Mouse (Mus musculus) cortical plate, adult 2 months (tissue): ENCODE results near the gene Lrp1. TPM values are rescaled to one million over a fixed set of nuclear protein-coding genes. Genes with fewer than 3 reads are reported as not detected.

Experiments used
- H3K27ac ChIP-seq: fragments of 200-500 bp; 2 replicates; pipeline ENCODE4 v1.5.1; 2012; ENCODE audit warnings: low read length, control low read depth, inconsistent platforms; ENCODE audit not compliant: insufficient read depth
- H3K4me1 ChIP-seq: fragments of 200-500 bp; 2 replicates; pipeline ENCODE4 v1.6.1; 2011; ENCODE audit warnings: low read length; ENCODE audit not compliant: control insufficient read depth, insufficient read depth
- H3K4me3 ChIP-seq: fragments of 200-500 bp; 2 replicates; pipeline ENCODE4 v1.5.1; 2011; ENCODE audit warnings: mild to moderate bottlenecking, low read length, control low read depth; ENCODE audit not compliant: insufficient read depth
- CTCF ChIP-seq: fragments of 200-500 bp; IDR thresholded peaks from 2 replicates; pipeline ENCODE4 v1.5.1; 2011; ENCODE audit warnings: mild to moderate bottlenecking, control low read depth, low read length; ENCODE audit not compliant: insufficient read depth; ENCODE audit errors: extremely low read depth
- POLR2A ChIP-seq: fragments of 200-500 bp; IDR thresholded peaks from 2 replicates; pipeline ENCODE4 v1.6.1; 2011; ENCODE audit warnings: mild to moderate bottlenecking, low read length, control low read depth; ENCODE audit not compliant: insufficient read depth; ENCODE audit errors: extremely low read depth
- polyA plus RNA-seq: library from polyadenylated mRNA; depleted of rRNA; stranded (reverse); fragments of >200 nt; gene quantifications from 2 replicates; pipeline ENCODE4 v1.2.3, GENCODE M21; 2012; rRNA removed

Lrp1 gene
- polyA plus RNA-seq, 1 experiment = 294 TPM

DNA sequence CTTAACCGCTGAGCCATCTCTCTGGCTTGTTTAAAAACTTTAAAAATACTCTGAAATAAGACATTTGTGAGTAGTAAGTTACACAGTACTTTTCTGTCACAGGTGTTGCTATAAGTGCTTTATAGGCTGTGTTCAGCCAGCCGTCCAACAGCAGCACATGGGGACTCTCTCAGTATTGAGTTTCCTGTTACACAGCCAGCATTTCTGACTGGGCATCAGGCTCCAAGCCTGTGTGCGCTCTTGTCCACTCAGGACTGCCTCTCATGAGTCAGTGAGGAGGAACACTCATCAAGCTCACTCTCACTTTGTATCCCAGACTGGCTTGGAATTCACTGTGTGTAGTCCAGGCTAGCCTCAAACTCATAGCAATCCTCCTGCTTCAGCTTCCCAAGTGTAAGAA lies 124.8 kb downstream of the Lrp1 start:
- TF ChIP-seq CTCF (no peak), POLR2A (no peak)
- Histone ChIP-seq H3K27ac (no peak overlapping the region), H3K4me3 (no peak overlapping the region), H3K4me1 (peaks cover 3% of the 10 kb centered on the region; the same call in 1 of the 2 replicates)

DNA sequence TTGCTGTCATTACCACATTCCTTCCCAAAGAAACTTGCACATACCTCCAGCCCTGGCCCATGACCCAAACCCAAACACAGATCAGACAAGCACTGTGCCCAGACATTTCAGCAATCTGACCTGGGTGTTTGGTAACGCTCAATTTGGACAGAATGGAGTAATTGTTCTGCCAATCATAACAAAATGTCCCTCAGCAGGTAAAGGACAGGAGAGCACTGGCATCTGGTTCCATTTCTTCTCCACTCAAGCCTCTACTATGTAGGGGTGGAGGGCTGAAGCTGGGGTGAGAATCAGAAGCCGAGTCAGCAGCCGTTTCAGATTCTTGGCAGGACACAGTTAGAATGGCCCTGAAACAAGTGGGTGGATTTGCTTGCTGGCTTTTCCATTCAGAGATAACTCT lies 128.8 kb downstream of the Lrp1 start:
- Histone ChIP-seq H3K4me1 (peaks cover 9% of the 10 kb centered on the region), H3K4me3 (no peak overlapping the region), H3K27ac (no peak overlapping the region)
- TF ChIP-seq CTCF = no peak
- no peak for TF ChIP-seq POLR2A

GRCm38 (mm10) chr10:127491128-127491512 lies 129.8 kb downstream of the Lrp1 start:
- TF ChIP-seq POLR2A (no peak), CTCF (no peak)
- Histone ChIP-seq H3K4me1 (peaks cover 9% of the 10 kb centered on the region), H3K4me3 (no peak overlapping the region), H3K27ac (no peak overlapping the region)

- Histone ChIP-seq H3K27ac (no peak overlapping the region), H3K4me1 (peaks cover 9% of the 10 kb centered on the region), H3K4me3 (no peak overlapping the region)
- TF ChIP-seq CTCF (no peak), POLR2A (no peak)
Measured at GRCm38 (mm10) chr10:127490160-127491127, 130.5 kb downstream of the Lrp1 start.

GRCm38 (mm10) chr10:127488856-127489255 lies 132.1 kb downstream of the Lrp1 start:
- H3K4me1 ChIP-seq = peaks cover 9% of the 10 kb centered on the region
- no peak for TF ChIP-seq POLR2A
- no peak for TF ChIP-seq CTCF
- no peak overlapping the region for H3K27ac ChIP-seq
- no peak overlapping the region for H3K4me3 ChIP-seq

Other genes starting within 250 kb of the Lrp1 start
- 185 and 201 TPM in 2 replicates for gene R3hdm2, start 240.8 kb downstream of the Lrp1 start, polyA plus RNA-seq
- 9.5 and 10.6 TPM in 2 replicates for gene Stac3, start 119.5 kb downstream of the Lrp1 start, polyA plus RNA-seq
- 10.0 and 10.6 TPM in 2 replicates for gene Ndufa4l2, start 106.2 kb downstream of the Lrp1 start, polyA plus RNA-seq
- gene Shmt2, start 98.7 kb downstream of the Lrp1 start, polyA plus RNA-seq = 38.6 and 39.7 TPM in 2 replicates
- 3.0 and 3.8 TPM in 2 replicates for gene Nxph4, start 86.6 kb downstream of the Lrp1 start, polyA plus RNA-seq
- gene Stat6, start 21.8 kb upstream of the Lrp1 start, polyA plus RNA-seq = 11.9 and 12.6 TPM in 2 replicates
- 3.8 TPM in 2 replicates for gene Nemp1, start 45.8 kb upstream of the Lrp1 start, polyA plus RNA-seq
- gene Nab2, start 47.4 kb upstream of the Lrp1 start, polyA plus RNA-seq = 35.3 and 40.3 TPM in 2 replicates
- gene Myo1a, start 84.0 kb upstream of the Lrp1 start, polyA plus RNA-seq = 1.3 and 1.7 TPM in 2 replicates
- gene Tac2, start 103.3 kb upstream of the Lrp1 start, polyA plus RNA-seq = 25.9 and 31.9 TPM in 2 replicates
- 5.0 and 5.4 TPM in 2 replicates for gene Zbtb39, start 118.4 kb upstream of the Lrp1 start, polyA plus RNA-seq
- gene Gpr182, start 130.6 kb upstream of the Lrp1 start, polyA plus RNA-seq = 1.3 and 1.4 TPM in 2 replicates
- 0.15 and 0.25 TPM in 2 replicates for gene Rdh1, start 138.6 kb upstream of the Lrp1 start, polyA plus RNA-seq
- 1.2 TPM in 1 of 2 replicates, not detected in the other for gene Rdh16f1, start 138.6 kb upstream of the Lrp1 start, polyA plus RNA-seq
- gene Rdh9, start 155.2 kb upstream of the Lrp1 start, polyA plus RNA-seq = 0.13 and 1.4 TPM in 2 replicates
- gene Rdh16, start 180.0 kb upstream of the Lrp1 start, polyA plus RNA-seq = 0.21 and 0.38 TPM in 2 replicates
- not detected in 2 replicates for gene Rdh19, start 228.8 kb upstream of the Lrp1 start, polyA plus RNA-seq
- not detected in 2 replicates for gene Rdh16f2, start 245.3 kb upstream of the Lrp1 start, polyA plus RNA-seq